Mouse (Mus musculus) midbrain, embryonic 15.5 days (tissue): ENCODE data around the gene Zzef1. TPM values are rescaled to one million over a fixed set of nuclear protein-coding genes. Genes with fewer than 3 reads are reported as not detected.

Experiments used
- ATAC-seq: fragments of 200-750 bp; cut with Nextera tagmentation; replicated peaks from 2 replicates; pipeline ENCODE4 v1.8.0; 2017; ENCODE audit warnings: moderate TSS enrichment
- H3K27ac ChIP-seq: fragments of 300-500 bp; sonication (generic); 2 replicates; pipeline ENCODE4 v1.5.1; 2015; ENCODE audit warnings: mild to moderate bottlenecking, inconsistent platforms
- H3K27me3 ChIP-seq: fragments of 300-500 bp; sonication (generic); replicated peaks from 2 replicates; pipeline ENCODE4 v1.6.1; 2015; ENCODE audit warnings: inconsistent platforms
- H3K36me3 ChIP-seq: fragments of 300-500 bp; sonication (generic); replicated peaks from 2 replicates; pipeline ENCODE4 v1.6.1; 2015; ENCODE audit warnings: inconsistent platforms
- H3K4me1 ChIP-seq: fragments of 300-500 bp; sonication (generic); 2 replicates; pipeline ENCODE4 v1.6.1; 2015; ENCODE audit warnings: inconsistent platforms
- H3K4me2 ChIP-seq: fragments of 300-500 bp; sonication (generic); 2 replicates; pipeline ENCODE4 v1.6.1; 2015; ENCODE audit warnings: inconsistent platforms, mild to moderate bottlenecking, moderate library complexity
- H3K4me3 ChIP-seq: fragments of 300-500 bp; sonication (generic); 2 replicates; pipeline ENCODE4 v1.5.1; 2015; ENCODE audit warnings: mild to moderate bottlenecking, inconsistent platforms
- H3K9ac ChIP-seq: fragments of 300-500 bp; sonication (generic); 2 replicates; pipeline ENCODE4 v1.6.1; 2015; ENCODE audit warnings: mild to moderate bottlenecking, inconsistent platforms
- H3K9me3 ChIP-seq: fragments of 300-500 bp; sonication (generic); 2 replicates; pipeline ENCODE4 v1.6.1; 2016; ENCODE audit warnings: inconsistent platforms
- WGBS: fragments of 180-500 bp; shearing (Covaris S2); methylation state at CpG from one replicate; pipeline ENCODE4 v1.1.7; 2015; ENCODE audit warnings: mixed read lengths; 5-methylcytosine and 5-hydroxymethylcytosine counted together
- microRNA-seq: library from miRNA; unstranded; fragments of <30 nt; microRNA quantifications from one replicate; pipeline ENCODE4, GENCODE M21; 2016
- polyA plus RNA-seq: library from polyadenylated mRNA; unstranded; fragments of >200 nt; fragmentation: Nextera tagmentation; extraction: Ambion mirVana; gene quantifications from 2 replicates; pipeline ENCODE4 v1.2.1, GENCODE M21; 2015

Zzef1 gene
- polyA plus RNA-seq, 1 experiment from 2014 or later, result 15.8 TPM

DNA sequence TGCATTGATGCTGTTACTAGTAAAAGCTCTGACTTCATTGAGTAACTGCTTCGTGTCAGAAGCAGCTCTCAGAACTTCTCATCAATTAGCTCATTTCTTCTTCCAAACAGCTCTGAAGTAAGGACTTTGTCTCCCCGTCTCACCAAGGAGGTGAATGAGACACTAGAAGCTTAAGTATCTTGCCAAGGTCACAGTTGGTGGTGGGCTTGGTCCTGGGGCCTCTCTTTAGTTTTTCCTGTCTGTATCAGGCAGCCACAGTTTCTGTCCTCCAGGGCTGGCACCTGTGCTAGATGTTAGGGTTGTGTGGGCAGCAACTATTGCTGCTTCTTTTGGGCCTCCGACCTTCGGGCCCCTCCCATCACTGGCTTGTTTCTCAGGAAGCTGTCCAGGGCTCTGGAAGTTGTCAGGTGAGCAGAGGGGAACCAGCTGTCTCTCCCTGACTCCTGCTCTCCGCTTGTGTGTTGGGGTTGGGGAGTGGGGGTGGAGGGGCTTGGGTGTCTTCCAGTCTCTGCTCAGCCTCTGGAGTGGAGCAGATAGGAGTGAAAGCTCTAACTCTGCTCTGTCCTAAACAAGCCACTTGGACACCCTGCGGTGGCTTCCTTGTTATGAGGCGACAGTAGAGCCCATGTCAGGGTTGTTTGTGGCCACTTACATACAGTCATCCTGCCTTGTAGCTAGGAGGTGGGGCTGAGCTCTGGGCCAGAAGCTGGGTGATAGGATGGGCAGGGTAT is 167.2 kb downstream of the Zzef1 start:
- Histone ChIP-seq H3K4me1 (peaks cover 7% of the 10 kb centered on the region), H3K4me3 (no peak overlapping the region), H3K4me2 (no peak overlapping the region), H3K9me3 (no peaks in the 10 kb centered on the region), H3K36me3 (no peaks in the 10 kb centered on the region), H3K27ac (no peak overlapping the region), H3K9ac (no peak overlapping the region), H3K27me3 (peaks cover 47% of the 10 kb centered on the region)
- ATAC-seq, result no peak
- 51% methylated on average over 7 of the region's 7 CpGs for WGBS

DNA sequence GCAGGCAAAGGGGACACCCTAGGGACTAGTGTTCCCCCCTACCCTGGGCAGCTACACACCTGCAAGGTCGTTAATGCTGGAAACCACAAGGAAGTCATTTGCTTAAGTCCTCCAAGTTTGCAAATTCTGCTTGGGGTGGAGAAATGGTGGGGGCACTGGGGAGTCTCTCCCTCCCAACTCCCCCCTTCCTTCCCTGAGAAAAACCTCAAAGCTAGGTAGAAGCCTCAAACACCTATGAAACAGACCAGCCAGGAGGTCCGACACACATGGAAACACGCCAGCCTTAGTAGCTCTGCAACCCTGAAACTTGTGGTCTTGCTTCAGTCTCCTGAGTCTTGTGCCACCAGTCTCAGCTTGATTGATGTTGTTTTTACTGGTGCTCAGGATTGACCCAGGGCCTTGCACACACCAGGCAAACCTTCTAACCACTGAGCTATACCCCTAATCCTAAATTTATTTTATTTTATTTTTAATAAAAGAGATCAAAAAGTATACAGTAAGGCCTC is 167.8 kb downstream of the Zzef1 start:
- Histone ChIP-seq H3K4me2 (no peak overlapping the region), H3K9ac (no peak overlapping the region), H3K4me3 (no peak overlapping the region), H3K27me3 (peaks cover 47% of the 10 kb centered on the region), H3K27ac (no peak overlapping the region), H3K36me3 (no peaks in the 10 kb centered on the region), H3K9me3 (no peaks in the 10 kb centered on the region), H3K4me1 (peaks cover 7% of the 10 kb centered on the region)
- ATAC-seq, result no peak
- WGBS, result 68% methylated on average over 3 of the region's 3 CpGs

DNA sequence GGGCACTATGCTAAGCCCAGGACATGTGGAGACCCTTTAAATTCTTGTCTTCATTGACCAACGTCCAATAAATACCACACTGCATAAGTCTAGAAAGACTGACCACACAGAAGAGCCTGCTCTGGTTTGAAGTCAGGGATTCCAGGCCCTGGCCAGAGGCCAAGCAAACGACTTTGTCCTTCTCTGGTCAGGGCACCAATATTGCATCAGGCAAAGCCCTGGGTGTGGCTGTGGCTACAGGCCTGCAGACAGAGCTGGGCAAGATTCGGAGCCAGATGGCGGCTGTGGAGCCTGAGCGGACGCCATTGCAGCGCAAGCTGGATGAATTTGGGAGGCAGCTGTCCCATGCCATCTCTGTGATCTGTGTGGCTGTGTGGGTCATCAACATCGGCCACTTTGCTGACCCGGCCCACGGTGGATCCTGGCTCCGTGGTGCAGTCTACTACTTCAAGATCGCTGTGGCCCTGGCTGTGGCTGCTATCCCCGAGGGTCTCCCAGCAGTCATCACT is 179.0 kb downstream of the Zzef1 start:
- Histone ChIP-seq H3K27me3 (no peaks in the 10 kb centered on the region), H3K36me3 (no peaks in the 10 kb centered on the region), H3K4me3 (no peak overlapping the region), H3K9ac (no peak overlapping the region), H3K27ac (no peak overlapping the region), H3K4me1 (no peaks in the 10 kb centered on the region), H3K4me2 (no peak overlapping the region), H3K9me3 (no peaks in the 10 kb centered on the region)
- WGBS, result 83% methylated on average over 13 of the region's 13 CpGs
- ATAC-seq, result no peak

Small RNA genes within 50 kb of the gene (microRNA-seq; reads per million reads assigned to microRNA genes)
- gene Gm44467, result not detected

Other genes starting within 250 kb of the Zzef1 start
- gene Spns3, start 245.7 kb upstream of the Zzef1 start, polyA plus RNA-seq, result 0.04 TPM in 1 of 2 replicates, not detected in the other
- 81.8 and 83.3 TPM in 2 replicates for gene Ube2g1, start 188.9 kb upstream of the Zzef1 start, polyA plus RNA-seq
- gene Ankfy1, start 106.2 kb upstream of the Zzef1 start, polyA plus RNA-seq, result 28.2 and 31.8 TPM in 2 replicates
- 7.7 and 8.7 TPM in 2 replicates for gene Cyb5d2, start 84 bp upstream of the Zzef1 start, polyA plus RNA-seq
- gene Atp2a3, start 164.9 kb downstream of the Zzef1 start, polyA plus RNA-seq, result 1.0 and 1.1 TPM in 2 replicates
- 0.33 and 0.45 TPM in 2 replicates for gene P2rx1, start 202.9 kb downstream of the Zzef1 start, polyA plus RNA-seq
- gene Camkk1, start 222.8 kb downstream of the Zzef1 start, polyA plus RNA-seq, result 29.8 and 30.6 TPM in 2 replicates